Mouse (Mus musculus) monocyte, adult 2 months (primary cell): ENCODE data around the gene Ttc16.

Experiments
- DNase-seq, 2 experiments: peaks; one replicate each; pipeline ENCODE4 v3.0.0; 2022; ENCODE audit warnings: low spot score in 2 of 2, low read depth in 1 of 2

The Ttc16 gene

DNA sequence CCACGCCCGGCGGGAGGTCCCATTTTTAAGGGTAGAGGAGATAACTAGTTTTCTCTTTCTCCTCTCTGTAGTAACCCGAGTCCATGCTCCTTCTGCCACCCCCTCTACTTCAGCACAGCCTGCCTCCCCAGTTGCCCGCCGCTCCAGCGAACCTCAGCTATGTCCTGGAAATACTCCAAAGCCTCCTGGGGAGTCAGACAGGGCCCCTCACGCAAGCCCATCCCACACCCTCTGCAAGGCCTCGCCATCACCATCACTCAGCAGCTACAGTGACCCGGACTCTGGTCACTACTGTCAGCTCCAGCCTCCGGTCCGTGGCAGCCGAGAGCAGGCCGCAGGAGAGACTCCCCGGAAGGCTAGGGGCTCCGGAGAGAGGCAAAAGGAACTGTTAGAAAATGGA lies 26.4 kb downstream of the Ttc16 start:
- no peak for DNase-seq

DNA sequence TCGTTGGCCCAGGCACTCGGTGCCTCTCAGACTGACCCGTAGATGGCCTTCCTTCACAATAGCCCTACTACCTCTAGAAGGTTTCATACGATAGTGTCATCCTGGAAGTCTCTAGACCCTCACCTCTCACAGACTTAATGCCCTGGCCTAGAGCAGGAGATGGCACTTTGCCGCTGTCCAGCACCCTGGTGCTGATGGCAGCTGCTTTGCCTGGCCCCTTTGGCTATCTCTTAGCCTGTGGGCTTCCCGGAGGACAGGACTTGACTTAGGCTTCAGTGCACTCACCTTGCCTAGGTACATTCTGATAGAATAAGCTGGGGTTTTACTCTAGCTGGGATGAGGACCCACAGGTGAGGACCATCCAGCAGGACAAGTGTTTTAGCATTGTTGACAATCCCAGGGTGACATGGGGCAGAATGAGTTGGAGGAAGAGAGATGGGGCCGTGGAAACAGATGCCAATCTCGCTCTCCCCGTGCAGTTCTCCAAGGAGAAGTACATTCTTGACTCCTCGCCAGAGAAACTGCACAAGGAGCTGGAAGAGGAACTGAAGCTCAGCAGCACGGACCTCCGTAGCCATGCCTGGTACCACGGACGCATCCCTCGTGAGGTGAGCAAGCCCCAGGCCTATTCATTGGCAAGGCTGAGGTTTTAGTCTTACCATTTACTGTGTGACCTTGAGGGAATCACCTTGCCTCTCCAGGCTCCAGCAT lies 31.0 kb downstream of the Ttc16 start:
- no peak for DNase-seq

DNA sequence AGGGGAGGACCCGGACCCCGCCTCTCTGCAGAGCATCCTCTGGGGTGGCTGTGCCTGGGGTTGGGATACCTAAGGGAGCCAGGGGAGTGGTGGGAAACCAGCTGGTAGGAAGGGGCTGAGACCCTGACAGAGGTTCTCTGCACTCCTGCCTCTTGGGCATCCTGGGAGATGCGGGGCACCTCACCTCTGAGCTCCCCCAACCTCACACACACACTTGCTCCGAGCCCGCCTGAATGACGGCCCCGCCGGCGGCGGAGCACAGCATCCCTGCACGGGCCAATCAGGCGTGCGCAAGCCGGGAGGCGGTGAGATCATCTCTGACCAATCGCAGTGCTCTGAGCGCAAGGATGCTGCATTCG lies 33.3 kb downstream of the Ttc16 start:
- no peak for DNase-seq

DNA sequence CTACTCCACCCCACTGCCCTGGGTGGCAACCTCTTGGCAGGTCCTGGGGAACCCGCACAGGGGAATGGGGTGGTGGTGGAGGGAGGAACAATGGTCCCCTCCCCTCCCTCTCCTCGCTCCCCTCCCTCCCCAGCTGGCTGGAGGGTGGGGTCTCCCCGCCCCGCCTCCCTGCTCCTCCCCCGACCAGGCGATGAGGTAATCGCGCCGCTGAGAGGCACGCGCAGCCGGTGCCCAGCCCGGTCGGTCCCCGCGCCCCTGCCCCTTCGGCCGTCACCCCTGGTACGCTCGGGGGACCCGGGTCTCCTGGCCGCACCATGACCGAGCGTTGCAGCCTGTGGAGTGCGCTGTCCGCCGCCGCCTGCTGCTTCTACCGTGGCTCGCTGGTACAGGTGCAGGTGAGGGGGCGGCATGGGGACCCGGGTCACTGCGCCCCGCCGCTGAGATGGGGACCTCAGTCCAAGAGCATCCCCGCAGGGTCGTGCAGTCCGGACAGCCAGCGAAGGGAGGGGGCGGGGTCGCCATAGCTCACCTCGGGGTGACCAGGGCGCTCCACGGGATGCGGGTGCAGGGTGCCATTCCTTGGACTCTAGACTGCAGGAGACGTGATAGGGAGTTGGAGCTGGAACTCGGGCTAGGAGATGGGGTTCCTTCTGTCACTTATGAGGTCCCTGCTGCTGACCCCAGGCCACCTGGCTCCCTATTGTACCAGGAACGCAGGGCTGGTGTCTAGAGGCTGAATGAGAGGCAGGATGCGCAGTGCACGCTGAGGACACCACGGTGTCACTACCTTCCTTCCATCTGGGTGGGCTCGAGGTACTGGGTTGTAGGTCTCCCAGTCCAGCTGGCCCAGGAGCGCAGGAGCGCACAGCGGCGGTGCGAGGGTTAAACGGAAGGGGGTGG lies 33.9 kb downstream of the Ttc16 start:
- DNase-seq: no peak

DNA sequence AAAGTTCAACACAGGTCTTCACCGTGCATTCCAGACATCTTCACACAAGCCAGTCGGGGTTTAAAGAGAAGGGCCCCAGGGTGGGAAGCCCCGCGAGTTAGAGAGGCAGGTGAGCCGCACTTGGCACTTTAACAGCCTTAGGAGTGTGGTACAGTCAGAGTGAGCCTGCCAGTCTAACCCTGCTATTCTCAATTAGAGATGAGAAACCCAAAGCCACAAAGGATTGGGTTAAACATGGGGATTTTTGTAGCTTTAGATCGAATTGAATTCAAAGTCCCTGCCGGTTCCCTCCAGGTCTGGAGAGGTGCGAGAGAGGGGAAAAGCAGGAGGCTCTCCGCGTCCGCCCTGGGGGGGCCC lies 34.5 kb downstream of the Ttc16 start, which contains the start of gene 6330409D20Rik:
TSS of gene 6330409D20Rik (minus strand) at position 101 of the 357 bp plus-strand sequence.
- no peak for DNase-seq

DNA sequence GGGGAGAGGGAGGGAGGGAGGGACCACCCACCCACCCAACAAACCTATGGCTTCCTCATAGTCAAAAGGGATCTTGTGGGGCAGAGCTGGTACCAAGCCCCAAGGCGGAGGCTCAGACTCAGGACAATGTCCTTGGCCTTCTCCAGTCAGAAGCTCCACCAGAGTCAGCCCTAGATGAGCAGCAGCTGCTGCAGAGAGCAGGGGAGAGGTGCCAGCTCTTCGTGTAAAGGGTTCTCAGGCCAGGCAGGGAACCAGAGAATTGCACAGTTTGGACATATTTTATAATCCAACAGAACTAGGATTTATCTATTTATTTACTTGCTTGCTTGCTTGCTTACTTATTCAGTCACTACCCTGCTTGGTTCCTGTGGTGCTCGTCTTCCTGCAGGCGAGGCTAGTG lies 36.1 kb downstream of the Ttc16 start:
- no peak for DNase-seq

DNA sequence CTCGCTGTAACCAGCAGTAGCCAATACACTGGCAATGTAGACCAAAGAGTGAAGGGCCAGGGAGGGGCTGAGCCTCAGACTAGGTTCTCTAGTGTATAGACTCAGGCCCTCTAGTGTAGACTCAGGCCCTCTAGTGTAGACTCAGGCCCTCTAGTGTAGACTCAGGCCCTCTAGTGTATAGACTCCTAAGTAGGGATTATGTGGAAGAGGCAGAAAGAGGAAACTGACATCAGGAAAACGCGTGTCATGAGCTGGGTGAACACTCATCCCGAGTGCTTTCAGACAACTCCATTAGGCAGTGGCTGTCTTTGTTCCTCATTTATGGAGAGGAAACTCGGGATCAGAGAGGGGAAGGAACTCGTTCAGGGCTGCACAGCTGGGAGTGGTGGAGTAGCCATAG lies 38.4 kb downstream of the Ttc16 start:
- DNase-seq: no peak

DNA sequence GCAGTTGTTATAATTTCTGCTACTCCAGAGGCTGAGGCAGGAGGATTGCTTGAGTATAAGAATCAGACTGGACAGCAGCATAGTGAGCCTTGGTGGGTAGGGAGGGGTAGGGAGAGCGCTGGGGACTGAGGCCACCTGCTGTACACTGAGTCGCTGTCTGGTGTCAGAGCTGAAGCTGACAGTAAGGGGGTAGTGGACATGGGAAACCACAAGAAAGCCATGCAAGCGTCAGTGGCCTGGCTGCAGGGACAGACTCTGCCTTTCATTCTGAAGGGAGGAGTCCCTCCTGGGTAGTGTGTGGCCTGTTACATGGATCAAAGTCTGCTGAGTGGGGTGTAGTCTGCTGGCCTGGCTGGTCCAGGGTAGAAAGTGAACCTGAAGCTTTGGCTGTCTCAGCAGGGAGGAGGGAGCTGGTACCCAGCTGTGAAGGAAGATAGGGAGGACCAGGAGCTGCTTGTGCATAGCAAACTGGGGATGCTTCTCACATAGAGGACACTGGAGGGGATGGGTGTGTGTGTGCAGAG lies 39.1 kb downstream of the Ttc16 start:
- DNase-seq: no peak

DNA sequence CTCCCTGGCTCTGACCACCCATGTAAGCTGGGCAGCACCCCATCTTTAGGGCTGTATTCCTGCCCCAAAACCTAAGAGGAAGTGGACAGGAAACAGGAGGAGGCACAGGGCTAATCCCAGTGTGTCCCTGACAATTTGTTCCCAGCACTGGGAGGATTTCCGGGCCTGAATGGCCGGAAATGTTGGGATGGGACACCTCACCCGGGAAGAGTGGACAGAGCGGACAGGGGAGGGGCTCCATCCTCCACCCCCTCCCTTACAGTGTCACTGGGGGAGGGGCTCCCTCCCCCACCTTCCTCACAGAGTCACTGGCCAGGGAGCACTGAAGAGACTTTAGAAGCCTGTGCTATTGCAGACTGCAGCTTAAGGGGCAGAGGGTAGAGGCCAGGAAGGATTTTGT lies 40.5 kb downstream of the Ttc16 start:
- no peak for DNase-seq

DNA sequence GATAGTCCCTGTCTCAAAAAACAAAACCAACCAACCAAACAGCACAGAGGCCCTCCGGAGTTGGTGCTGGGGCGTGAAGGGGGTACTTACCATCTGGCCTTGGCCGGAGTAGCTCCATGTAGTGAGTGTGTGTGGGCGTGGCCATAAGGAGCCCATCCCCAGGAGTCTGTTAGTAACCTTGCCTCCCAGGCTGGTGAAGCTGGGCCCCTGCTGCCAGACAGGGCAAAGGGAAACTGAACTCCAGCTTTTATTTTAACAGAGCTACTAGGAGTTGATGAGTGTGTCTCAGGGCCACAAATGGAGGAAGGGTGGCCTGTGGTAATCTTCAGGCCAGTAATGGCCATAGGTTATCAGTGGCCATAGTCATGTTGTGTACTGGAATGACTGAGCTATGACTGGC lies 41.0 kb downstream of the Ttc16 start:
- DNase-seq: no peak

DNA sequence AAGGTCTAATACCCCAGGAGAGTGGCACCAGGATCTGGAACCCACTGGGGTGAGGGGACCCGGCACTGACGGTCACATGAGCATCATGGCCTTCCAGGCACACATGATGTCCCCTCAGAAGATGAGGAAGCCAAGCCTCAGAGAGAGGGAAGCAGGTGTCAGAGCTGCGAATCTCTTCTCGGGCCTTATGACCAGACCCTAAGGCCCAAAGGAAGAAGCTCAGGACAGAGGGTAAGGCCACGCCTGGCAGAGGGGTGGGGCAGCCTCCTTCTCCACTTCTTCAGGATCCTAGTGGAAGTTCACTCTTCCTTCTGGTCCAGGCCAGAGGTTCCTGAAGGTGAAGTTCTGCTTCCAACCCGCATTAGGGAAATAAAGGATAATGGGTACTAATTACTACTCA lies 42.7 kb downstream of the Ttc16 start:
- DNase-seq: no peak

DNA sequence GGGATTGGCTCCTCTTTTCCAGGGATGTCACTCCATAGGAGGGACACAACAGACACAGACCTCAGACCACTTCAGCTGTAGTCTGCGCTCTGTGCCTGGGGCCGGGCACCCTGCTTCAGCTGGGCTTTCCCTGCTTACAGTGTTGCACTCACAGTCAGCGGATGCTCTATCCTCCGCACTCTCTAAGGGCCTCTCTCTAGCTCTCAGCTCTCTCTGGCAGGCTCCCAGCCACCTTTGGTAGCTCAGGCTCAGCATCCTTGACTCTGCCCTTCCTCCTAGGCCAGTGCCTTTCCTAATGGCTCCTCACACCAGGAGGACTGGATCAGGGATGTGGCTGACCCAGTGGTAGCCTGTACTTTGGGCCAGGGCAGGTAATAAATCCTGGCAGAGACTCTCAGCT lies 43.5 kb downstream of the Ttc16 start:
- no peak for DNase-seq

DNA sequence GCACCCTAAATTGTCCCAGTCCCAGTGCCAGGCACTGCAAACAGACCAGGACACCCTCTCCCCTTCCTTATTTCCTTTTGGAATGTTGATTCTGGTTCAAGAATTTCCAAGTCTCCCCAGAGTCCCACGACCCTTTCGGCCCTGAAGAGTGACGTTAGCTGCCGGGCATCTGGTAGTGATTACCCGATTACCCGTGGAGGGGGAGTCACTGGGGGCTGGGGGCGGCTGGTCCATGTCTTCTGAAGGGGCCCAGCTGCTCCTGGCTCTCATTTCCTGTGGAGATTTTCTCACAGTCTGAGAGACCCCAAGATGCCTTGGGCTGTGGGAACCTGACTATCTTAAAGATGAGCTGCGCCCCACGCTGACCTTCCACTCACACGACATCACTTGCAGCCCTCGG lies 44.6 kb downstream of the Ttc16 start:
- no peak for DNase-seq

DNA sequence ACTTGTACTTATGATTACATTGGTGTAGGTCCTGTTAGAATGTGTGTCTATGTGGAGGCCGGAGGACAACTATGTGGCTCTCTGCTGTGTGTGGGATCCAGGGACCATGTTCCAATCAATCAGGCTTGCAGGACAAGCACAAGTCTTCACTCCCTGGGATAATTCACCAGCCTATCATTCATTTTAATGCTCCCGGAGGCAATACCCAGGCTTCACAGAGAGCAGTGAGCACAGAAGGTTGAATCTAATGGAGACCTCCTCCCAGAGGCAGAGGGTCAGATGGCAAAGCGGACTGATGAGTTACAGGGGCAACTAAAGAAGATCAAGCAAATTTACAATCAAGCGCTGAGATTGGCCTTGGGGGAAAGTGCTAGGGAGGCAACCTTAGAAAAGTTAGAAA lies 45.9 kb downstream of the Ttc16 start:
- DNase-seq: no peak

DNA sequence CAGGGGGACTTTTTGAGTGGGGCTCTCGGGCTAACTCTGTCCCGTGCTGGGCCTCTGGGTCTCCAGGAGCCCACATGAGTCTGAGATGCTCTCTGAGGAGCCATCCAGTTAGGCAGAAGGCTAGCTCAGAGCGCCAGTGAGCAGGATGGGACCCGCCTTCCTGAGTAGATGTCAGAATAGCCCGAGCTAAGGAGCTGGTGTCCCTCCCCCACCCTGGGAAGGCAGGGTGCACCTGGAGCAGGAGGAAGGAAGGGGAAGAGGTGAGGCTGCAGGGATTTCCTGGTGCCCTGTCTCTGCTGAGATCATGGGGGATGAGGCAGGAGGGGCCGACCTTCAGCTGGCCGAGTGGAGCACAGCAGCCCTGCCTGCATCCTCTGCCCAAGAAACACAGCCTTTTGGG lies 47.0 kb downstream of the Ttc16 start:
- no peak for DNase-seq

DNA sequence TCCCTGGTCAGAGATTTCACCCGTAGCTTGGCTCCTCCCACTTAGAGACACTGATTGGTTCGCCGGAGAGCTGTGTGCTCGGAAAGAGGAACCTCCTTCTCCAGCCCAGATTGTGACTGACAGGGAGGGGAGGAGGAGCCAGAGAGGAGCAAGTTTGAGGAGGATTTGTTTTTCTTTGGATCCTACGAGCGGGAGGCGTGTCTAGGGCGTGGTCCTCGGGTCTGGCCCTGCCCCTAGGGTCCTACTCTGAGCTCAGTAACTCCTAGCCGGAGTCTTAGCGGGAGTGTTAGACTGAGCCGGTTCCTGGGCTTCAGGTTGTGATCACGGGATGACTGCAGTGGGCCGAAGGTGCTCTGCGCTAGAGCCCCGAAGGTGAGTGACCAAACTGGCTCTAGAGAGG lies 48.0 kb downstream of the Ttc16 start:
- DNase-seq: peak; percentile 68

DNA sequence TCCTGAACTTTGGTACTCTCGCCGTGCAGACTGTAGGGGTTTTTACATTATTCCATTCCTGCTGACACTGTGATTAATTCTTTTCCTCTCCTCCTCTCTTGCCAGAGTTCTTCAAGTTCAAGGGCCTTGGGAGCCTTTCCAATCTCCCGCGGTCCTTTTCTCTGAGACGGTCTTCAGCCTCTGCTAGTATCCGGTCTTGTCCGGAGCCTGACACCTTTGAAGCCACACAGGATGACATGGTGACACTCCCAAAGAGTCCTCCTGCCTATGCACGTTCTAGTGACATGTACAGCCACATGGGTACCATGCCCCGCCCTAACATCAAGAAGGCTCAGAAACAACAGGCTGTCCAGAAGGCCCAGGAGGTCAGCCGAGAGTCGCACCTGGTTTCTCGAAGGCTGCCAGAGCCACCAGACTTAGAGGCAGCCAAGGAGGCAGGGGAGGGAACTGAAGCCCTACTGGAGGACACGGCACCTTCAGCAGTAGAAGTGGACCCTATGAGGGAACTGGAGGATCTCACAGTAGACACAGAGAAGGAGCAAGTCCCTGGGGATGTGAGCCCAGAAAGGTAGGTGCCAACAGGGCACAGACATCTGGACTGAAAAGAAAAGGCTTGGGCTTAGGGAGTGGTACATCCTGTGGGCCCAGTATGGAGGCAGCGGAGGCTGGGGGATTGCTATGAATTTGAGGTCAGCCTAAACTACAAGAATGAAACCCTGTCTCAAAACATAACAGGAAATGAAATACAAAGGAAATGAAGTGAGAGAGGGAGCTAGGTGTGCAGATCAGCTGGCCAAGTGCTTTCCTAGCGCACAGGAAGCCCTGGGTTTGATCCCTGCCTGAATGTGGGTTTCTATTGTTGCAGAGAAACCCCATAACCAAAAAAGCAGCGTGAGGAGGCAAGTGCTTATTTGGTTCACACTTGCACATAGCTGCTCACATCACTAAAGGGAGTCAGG lies 50.3 kb downstream of the Ttc16 start:
- DNase-seq: no peak

DNA sequence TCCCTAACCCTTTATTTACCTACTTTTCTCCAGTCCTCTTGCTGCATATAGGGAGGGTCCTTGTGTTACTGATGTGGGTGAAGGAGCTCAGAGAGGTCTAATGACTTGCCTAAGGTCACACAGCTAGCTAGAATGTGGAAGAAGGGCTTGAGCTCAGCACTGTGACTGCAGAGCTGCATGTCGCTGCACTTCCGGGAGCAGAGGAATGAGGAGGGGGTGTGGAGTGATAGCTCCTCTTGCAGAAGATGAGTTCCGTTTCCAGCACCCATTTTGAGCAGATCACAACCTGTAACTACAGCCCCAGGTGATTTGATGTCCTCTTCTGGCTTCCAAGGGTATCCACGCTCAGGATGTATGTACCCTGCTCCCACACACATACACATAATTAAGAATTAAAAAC lies 51.3 kb downstream of the Ttc16 start:
- no peak for DNase-seq

DNA sequence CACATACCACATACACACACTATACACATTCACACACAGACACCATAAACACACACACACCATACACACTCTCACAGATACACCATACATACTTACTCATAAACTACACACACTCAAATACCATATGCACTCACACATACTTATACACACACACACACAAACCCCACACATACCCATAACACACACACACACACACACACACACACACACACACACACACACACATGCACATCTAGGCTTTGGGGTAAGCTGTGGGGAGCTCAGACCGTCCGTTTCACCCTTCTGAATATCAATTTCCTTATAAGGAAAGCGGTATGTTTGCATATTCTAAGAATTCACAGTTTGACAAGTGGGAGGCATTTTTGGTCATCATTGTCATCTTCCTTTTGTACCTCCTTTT lies 52.9 kb downstream of the Ttc16 start:
- DNase-seq: no peak

DNA sequence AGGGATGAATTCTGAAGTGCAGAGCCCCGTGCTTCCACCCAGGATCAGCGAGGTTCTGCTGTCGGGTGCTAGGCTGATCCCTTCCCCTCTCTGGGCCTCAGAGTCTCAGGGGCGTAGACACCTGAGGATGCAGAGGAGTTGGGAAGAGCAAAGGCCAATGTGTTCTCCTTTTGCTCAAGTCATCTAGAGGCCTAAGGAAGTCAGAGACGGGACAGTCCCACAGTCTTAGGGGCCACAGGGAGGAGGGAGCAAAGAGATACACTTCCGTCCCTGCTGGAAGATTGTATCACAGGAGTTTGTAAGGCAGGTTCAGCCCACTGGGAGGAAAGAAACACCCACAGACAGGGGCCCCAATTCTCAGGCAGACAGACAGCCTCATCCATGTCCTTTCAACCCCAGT lies 53.4 kb downstream of the Ttc16 start:
- peak in 1 of 2 experiments; percentile 33 for DNase-seq

DNA sequence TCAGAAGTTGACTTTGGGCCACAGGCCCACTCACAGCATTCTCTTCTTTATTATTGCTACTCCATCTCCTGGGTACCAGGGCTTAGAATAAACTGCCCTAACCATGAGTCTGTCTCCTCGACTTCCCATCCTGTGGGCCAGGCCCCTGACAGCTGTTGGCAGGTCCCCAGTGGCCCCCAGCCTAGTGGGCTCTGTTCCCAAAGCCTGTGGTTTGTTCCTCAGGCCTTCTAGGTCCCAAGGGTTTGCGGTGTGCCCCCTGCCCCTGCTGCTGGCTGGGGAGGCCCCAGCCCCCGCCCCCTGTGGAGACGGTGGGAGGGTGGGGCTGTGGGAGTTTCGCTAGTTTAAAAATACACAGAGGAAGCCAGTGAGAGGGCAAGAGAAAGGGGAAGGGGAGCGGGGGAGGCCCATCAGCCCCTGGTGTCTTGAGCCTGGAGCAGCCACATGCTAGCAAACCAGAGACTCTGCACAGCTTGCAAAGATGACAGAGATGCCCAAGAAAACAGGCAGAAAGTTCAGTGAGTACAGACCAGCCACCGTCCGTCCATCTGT lies 54.7 kb downstream of the Ttc16 start, which contains the start of gene Sh2d3c:
TSS of gene Sh2d3c (plus strand) at position 375 of the 549 bp plus-strand sequence.
- DNase-seq: peak in 1 of 2 experiments; percentile 39
